Mouse (Mus musculus) lung, adult 2 months (tissue): ENCODE data around the gene Hdac5.

ENCODE experiments used
- CTCF ChIP-seq: fragments of 200-500 bp; IDR thresholded peaks from 2 replicates; pipeline ENCODE4 v1.5.1; 2011; ENCODE audit warnings: mild to moderate bottlenecking, low read length, control low read depth; ENCODE audit not compliant: insufficient read depth
- POLR2A ChIP-seq: fragments of 200-500 bp; IDR thresholded peaks from 2 replicates; pipeline ENCODE4 v1.6.1; 2011; ENCODE audit warnings: low read depth, mild to moderate bottlenecking, control low read depth, low read length, borderline replicate concordance; ENCODE audit errors: extremely low read depth

- TF ChIP-seq POLR2A (no peak), CTCF (no peak)
Observed at GRCm38 (mm10) chr11:102263211-102263610, 33.2 kb upstream of the Hdac5 start.
